Mouse (Mus musculus): ENCODE measurements around the gene Pdzd2. TPM values are rescaled to one million over a fixed set of nuclear protein-coding genes. Genes with fewer than 3 reads are reported as not detected.

Gene Pdzd2
- polyA plus RNA-seq, 1 experiment from 2014 or later: 32.8 TPM

DNA sequence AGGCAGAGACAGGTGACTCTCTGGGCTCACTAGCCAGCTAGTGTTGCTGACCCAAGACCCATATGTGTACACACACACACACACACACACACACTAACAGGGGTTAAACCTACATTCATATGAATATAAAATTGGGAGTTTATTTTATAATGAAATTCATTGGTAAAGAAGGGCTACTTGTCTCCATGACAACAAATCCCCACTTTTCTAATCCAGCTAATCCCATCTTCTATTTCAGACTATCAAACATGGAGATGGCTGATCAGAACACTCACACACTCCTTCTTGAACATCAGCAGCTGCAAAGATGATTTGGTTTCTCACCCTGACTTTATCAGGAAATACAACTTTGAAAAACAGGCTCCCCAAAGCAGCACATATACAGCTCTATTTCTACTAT lies 245.6 kb downstream of the Pdzd2 start:
- Histone ChIP-seq H3K36me3 (ENCODE audit: control insufficient read depth, insufficient read depth, low read length) (no peaks in the 10 kb centered on the region), H3K4me2 (replicated peaks; ENCODE audit: low read depth, low read length) (no peak overlapping the region), H3K9me3 (ENCODE audit: control insufficient read depth, low read depth, low read length) (no peaks in the 10 kb centered on the region), H3K4me3 (ENCODE audit: low read depth, low read length) (no peak overlapping the region), H3K4me1 (ENCODE audit: control insufficient read depth, insufficient read depth, low read length) (peaks cover 20% of the 10 kb centered on the region), H3K27me3 (ENCODE audit: control insufficient read depth, insufficient read depth, low read length) (no peaks in the 10 kb centered on the region), H3K9ac (replicated peaks; ENCODE audit: low read depth, low read length) (no peak overlapping the region), H3K27ac (ENCODE audit: low read length) (peak overlapping the region; percentile 66; the same call in 1 of the 2 replicates)
- no peak for ATAC-seq (ENCODE audit: insufficient number of reproducible peaks, insufficient read depth, low FRiP score, low read depth)

DNA sequence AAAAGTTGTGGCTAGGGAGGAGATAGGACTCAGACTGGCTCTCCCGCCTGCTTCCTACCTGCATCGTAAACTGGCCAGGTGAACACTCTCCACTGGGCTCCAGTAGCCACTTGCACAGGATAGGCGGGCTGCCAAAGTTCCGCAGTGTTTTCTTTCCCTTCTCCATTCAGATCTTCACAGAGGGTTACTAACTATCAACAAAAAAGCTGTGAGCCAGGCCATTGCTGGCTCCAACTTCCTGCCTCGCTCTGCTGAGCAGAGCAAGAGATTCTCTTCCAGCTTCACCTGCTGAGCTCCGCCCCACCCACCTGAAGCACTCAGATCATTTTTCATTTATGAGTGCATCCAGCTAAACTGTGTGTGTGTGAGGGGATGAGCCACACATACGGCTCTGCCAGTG lies 246.5 kb downstream of the Pdzd2 start:
- Histone ChIP-seq H3K27ac (ENCODE audit: low read length) (peak overlapping the region; percentile 66), H3K9ac (replicated peaks; ENCODE audit: low read depth, low read length) (no peak overlapping the region), H3K4me2 (replicated peaks; ENCODE audit: low read depth, low read length) (no peak overlapping the region), H3K4me3 (ENCODE audit: low read depth, low read length) (no peak overlapping the region), H3K9me3 (ENCODE audit: control insufficient read depth, low read depth, low read length) (no peaks in the 10 kb centered on the region), H3K27me3 (ENCODE audit: control insufficient read depth, insufficient read depth, low read length) (no peaks in the 10 kb centered on the region), H3K36me3 (ENCODE audit: control insufficient read depth, insufficient read depth, low read length) (no peaks in the 10 kb centered on the region), H3K4me1 (ENCODE audit: control insufficient read depth, insufficient read depth, low read length) (peaks cover 20% of the 10 kb centered on the region)
- ATAC-seq (ENCODE audit: insufficient number of reproducible peaks, insufficient read depth, low FRiP score, low read depth): no peak
- WGBS: 44% methylated on average over 7 of the region's 7 CpGs

- Histone ChIP-seq H3K27me3 (ENCODE audit: control insufficient read depth, insufficient read depth, low read length) (no peaks in the 10 kb centered on the region), H3K27ac (ENCODE audit: low read length) (peak overlapping the region; percentile 63; the same call in 1 of the 2 replicates), H3K36me3 (ENCODE audit: control insufficient read depth, insufficient read depth, low read length) (no peaks in the 10 kb centered on the region), H3K4me2 (replicated peaks; ENCODE audit: low read depth, low read length) (no peak overlapping the region), H3K4me1 (ENCODE audit: control insufficient read depth, insufficient read depth, low read length) (peaks cover 20% of the 10 kb centered on the region), H3K9me3 (ENCODE audit: control insufficient read depth, low read depth, low read length) (no peaks in the 10 kb centered on the region), H3K9ac (replicated peaks; ENCODE audit: low read depth, low read length) (no peak overlapping the region), H3K4me3 (ENCODE audit: low read depth, low read length) (no peak overlapping the region)
- ATAC-seq (ENCODE audit: insufficient number of reproducible peaks, insufficient read depth, low FRiP score, low read depth): no peak
- WGBS: 41% methylated on average over 3 of the region's 3 CpGs
These were observed 248.8 kb downstream of the Pdzd2 start for GRCm38 (mm10) chr15:12490969-12491368.

- WGBS: 31% methylated on average over 7 of the region's 7 CpGs
- H3K9me3 ChIP-seq (ENCODE audit: control insufficient read depth, low read depth, low read length): no peaks in the 10 kb centered on the region
- no peak overlapping the region for H3K4me2 ChIP-seq (replicated peaks; ENCODE audit: low read depth, low read length)
- H3K4me1 ChIP-seq (ENCODE audit: control insufficient read depth, insufficient read depth, low read length): peaks cover 20% of the 10 kb centered on the region
- no peak; the same call in 1 of the 2 replicates for ATAC-seq (ENCODE audit: insufficient number of reproducible peaks, insufficient read depth, low FRiP score, low read depth)
- no peaks in the 10 kb centered on the region for H3K36me3 ChIP-seq (ENCODE audit: control insufficient read depth, insufficient read depth, low read length)
- peak overlapping the region; percentile 63; the same call in 1 of the 2 replicates for H3K27ac ChIP-seq (ENCODE audit: low read length)
- H3K9ac ChIP-seq (replicated peaks; ENCODE audit: low read depth, low read length): no peak overlapping the region
- H3K27me3 ChIP-seq (ENCODE audit: control insufficient read depth, insufficient read depth, low read length): no peaks in the 10 kb centered on the region
- H3K4me3 ChIP-seq (ENCODE audit: low read depth, low read length): no peak overlapping the region
These were observed 249.2 kb downstream of the Pdzd2 start for GRCm38 (mm10) chr15:12490527-12490926.

DNA sequence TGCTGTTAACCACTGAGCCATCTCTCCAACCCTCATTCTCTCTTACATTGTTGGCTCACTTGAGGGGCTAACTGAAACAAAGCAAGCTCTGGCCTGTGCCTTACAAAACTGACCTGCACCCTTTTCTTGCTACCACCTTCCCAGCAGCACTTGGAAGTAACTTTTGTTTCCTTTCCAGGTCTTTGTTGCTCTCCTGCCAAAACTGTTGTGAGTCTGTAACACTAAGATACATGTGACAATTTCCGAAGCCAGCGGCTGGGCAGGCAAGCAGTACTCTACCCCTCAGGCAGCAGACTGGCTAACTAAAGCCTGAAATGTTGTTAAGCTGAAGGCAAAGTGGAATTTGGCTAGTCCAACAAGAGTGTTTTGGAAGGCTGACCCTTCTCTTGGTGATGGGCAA lies 251.4 kb downstream of the Pdzd2 start:
- no peaks in the 10 kb centered on the region for H3K9me3 ChIP-seq (ENCODE audit: control insufficient read depth, low read depth, low read length)
- ATAC-seq (ENCODE audit: insufficient number of reproducible peaks, insufficient read depth, low FRiP score, low read depth): no peak
- no peaks in the 10 kb centered on the region for H3K36me3 ChIP-seq (ENCODE audit: control insufficient read depth, insufficient read depth, low read length)
- H3K9ac ChIP-seq (replicated peaks; ENCODE audit: low read depth, low read length): no peak overlapping the region
- H3K27ac ChIP-seq (ENCODE audit: low read length): no peak overlapping the region
- peaks cover 16% of the 10 kb centered on the region for H3K4me1 ChIP-seq (ENCODE audit: control insufficient read depth, insufficient read depth, low read length)
- H3K4me2 ChIP-seq (replicated peaks; ENCODE audit: low read depth, low read length): no peak overlapping the region
- H3K27me3 ChIP-seq (ENCODE audit: control insufficient read depth, insufficient read depth, low read length): no peaks in the 10 kb centered on the region
- WGBS: 99% methylated on average over 2 of the region's 2 CpGs
- no peak overlapping the region for H3K4me3 ChIP-seq (ENCODE audit: low read depth, low read length)

DNA sequence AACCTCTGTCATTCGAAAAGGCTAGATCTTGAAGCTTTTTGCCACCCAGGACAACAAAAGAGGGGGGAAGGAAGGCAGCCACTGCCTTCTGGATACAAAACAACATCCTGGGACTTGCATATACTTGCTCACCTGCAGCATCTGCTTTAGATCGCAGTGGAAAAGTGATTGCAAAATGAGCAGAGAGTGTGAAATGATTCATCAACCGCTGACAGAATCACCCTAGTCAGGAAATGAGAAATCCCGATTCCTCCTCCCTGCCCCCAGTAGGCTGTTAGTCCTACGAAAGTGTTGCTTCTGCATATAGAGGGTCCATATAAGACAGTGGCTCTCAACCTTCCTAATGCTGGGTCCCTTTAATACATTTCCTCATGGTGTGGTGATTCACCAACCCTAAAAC lies 258.5 kb downstream of the Pdzd2 start:
- 57% methylated on average over 5 of the region's 5 CpGs for WGBS

DNA sequence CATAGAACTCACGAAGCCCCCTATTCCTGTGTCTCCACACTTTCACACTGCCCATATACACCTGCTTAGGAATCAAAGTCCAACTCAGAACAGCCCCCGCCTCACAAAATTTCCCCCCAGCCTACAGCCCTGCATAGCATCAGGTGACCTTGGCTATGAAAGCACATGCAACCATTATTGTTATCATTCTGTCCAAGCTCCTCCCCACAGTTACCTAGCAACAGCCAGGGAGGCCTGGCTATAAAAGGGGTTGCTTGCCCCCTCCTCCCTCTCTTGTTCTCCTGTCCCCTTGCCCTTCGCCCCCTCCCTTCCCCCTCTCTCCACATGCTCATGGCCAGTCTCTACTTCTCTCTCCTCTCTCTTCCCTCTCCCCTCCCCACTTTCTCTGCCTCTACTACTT lies 259.4 kb downstream of the Pdzd2 start:
- 64% methylated on average over 3 of the region's 3 CpGs for WGBS
- peak; percentile 69; the same call in 1 of the 2 replicates for ATAC-seq (ENCODE audit: insufficient number of reproducible peaks, insufficient read depth, low FRiP score, low read depth)
- H3K4me1 ChIP-seq (ENCODE audit: control insufficient read depth, insufficient read depth, low read length): no peaks in the 10 kb centered on the region
- no peaks in the 10 kb centered on the region for H3K9me3 ChIP-seq (ENCODE audit: control insufficient read depth, low read depth, low read length)
- no peaks in the 10 kb centered on the region for H3K36me3 ChIP-seq (ENCODE audit: control insufficient read depth, insufficient read depth, low read length)
- H3K9ac ChIP-seq (replicated peaks; ENCODE audit: low read depth, low read length): no peak overlapping the region
- H3K27me3 ChIP-seq (ENCODE audit: control insufficient read depth, insufficient read depth, low read length): no peaks in the 10 kb centered on the region
- no peak overlapping the region for H3K4me3 ChIP-seq (ENCODE audit: low read depth, low read length)
- no peak overlapping the region for H3K4me2 ChIP-seq (replicated peaks; ENCODE audit: low read depth, low read length)
- no peak overlapping the region for H3K27ac ChIP-seq (ENCODE audit: low read length)

More for the DNA sequence above, 258.5 kb downstream of the Pdzd2 start:
- H3K4me3 ChIP-seq (ENCODE audit: low read depth, low read length): no peak overlapping the region
- H3K27ac ChIP-seq (ENCODE audit: low read length): no peak overlapping the region
- no peaks in the 10 kb centered on the region for H3K27me3 ChIP-seq (ENCODE audit: control insufficient read depth, insufficient read depth, low read length)
- no peaks in the 10 kb centered on the region for H3K4me1 ChIP-seq (ENCODE audit: control insufficient read depth, insufficient read depth, low read length)
- H3K4me2 ChIP-seq (replicated peaks; ENCODE audit: low read depth, low read length): no peak overlapping the region
- H3K9me3 ChIP-seq (ENCODE audit: control insufficient read depth, low read depth, low read length): no peaks in the 10 kb centered on the region
- no peaks in the 10 kb centered on the region for H3K36me3 ChIP-seq (ENCODE audit: control insufficient read depth, insufficient read depth, low read length)
- no peak overlapping the region for H3K9ac ChIP-seq (replicated peaks; ENCODE audit: low read depth, low read length)
- no peak for ATAC-seq (ENCODE audit: insufficient number of reproducible peaks, insufficient read depth, low FRiP score, low read depth)

GRCm38 (mm10) chr15:12479326-12479725 lies 260.4 kb downstream of the Pdzd2 start:
- Histone ChIP-seq H3K4me2 (replicated peaks; ENCODE audit: low read depth, low read length) (no peak overlapping the region), H3K36me3 (ENCODE audit: control insufficient read depth, insufficient read depth, low read length) (no peaks in the 10 kb centered on the region), H3K27me3 (ENCODE audit: control insufficient read depth, insufficient read depth, low read length) (no peaks in the 10 kb centered on the region), H3K9ac (replicated peaks; ENCODE audit: low read depth, low read length) (no peak overlapping the region), H3K27ac (ENCODE audit: low read length) (no peak overlapping the region), H3K4me3 (ENCODE audit: low read depth, low read length) (no peak overlapping the region), H3K4me1 (ENCODE audit: control insufficient read depth, insufficient read depth, low read length) (no peaks in the 10 kb centered on the region), H3K9me3 (ENCODE audit: control insufficient read depth, low read depth, low read length) (no peaks in the 10 kb centered on the region)
- no peak for ATAC-seq (ENCODE audit: insufficient number of reproducible peaks, insufficient read depth, low FRiP score, low read depth)
- 80% methylated on average over 5 of the region's 5 CpGs for WGBS

GRCm38 (mm10) chr15:12473596-12473995 lies 266.1 kb downstream of the Pdzd2 start:
- Histone ChIP-seq H3K36me3 (ENCODE audit: control insufficient read depth, insufficient read depth, low read length) (no peaks in the 10 kb centered on the region), H3K9ac (replicated peaks; ENCODE audit: low read depth, low read length) (no peak overlapping the region), H3K4me2 (replicated peaks; ENCODE audit: low read depth, low read length) (no peak overlapping the region), H3K27me3 (ENCODE audit: control insufficient read depth, insufficient read depth, low read length) (no peaks in the 10 kb centered on the region), H3K27ac (ENCODE audit: low read length) (no peak overlapping the region), H3K4me1 (ENCODE audit: control insufficient read depth, insufficient read depth, low read length) (peaks cover 15% of the 10 kb centered on the region), H3K4me3 (ENCODE audit: low read depth, low read length) (no peak overlapping the region), H3K9me3 (ENCODE audit: control insufficient read depth, low read depth, low read length) (no peaks in the 10 kb centered on the region)
- ATAC-seq (ENCODE audit: insufficient number of reproducible peaks, insufficient read depth, low FRiP score, low read depth): no peak
- WGBS: 81% methylated on average over 7 of the region's 7 CpGs
